Mouse (Mus musculus): ENCODE measurements at regions not wholly inside any gene's neighbourhood (a gene's known extent, or its start where the extent isn't known, plus 50 kb on each side); places are given as distances from the start of the nearest gene placed in this dataset.

- TF ChIP-seq CTCF (IDR thresholded peaks at IDR 0.05; ENCODE audit: borderline replicate concordance, insufficient read depth, low read depth, low read length) (no peak), POLR2A (IDR thresholded peaks at IDR 0.05; ENCODE audit: borderline replicate concordance, insufficient read depth, low read length) (no peak)
Observed at GRCm38 (mm10) chr10:97381586-97381985, 97.8 kb upstream of the Dcn start.
